Mouse (Mus musculus) forelimb bud, embryonic 11.5 days (tissue): ENCODE data around the gene Ankrd13c.
A peak's percentile ranks its signal among the peaks of the same experiment; 100 is the strongest.

Source experiments
- DNase-seq: peaks from one replicate; pipeline ENCODE4 v3.0.0-alpha.2; 2012; ENCODE audit warnings: low read depth, low spot score

The Ankrd13c gene

DNA sequence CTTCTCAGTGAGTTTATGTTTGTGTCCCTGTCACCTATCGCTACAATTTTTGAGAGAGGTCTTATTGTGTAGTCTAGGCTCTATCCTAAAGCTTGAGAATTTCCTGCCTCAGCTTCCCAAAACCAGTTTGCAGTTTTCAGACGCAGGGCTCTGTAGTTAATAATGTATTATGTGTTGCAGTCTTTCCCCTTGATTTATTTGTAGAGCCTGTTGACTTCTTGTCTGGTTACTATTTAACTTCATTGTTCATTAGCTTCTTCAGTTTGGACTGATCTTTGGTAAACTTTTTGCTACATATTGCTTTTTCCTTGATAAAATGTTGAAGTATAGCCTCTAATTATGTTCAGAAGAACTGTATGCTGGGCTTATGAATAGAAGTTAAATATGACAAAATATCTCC, 5.7 kb downstream of the Ankrd13c start:
- DNase-seq = no peak

DNA sequence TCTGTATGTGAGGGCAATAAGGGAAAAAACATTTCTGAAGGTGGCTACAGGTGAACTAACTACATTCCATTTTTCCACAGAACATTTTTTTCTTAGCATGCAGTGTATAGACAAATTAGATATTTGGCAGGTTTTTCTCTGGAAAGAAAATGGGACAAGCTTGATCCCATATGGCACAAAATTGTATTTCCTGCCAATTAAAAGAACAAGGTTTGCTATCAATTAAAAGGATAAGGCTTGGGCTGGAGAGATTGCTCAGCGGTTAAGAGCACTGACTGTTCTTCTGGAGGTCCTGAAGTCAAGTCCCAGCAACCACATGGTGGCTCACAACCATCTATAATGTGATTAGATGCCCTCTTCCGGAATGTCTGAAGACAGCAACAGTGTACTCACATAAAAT, 8.4 kb downstream of the Ankrd13c start:
- DNase-seq = no peak

GRCm38 (mm10) chr3:157956201-157956600, 9.2 kb downstream of the Ankrd13c start:
- no peak for DNase-seq

DNA sequence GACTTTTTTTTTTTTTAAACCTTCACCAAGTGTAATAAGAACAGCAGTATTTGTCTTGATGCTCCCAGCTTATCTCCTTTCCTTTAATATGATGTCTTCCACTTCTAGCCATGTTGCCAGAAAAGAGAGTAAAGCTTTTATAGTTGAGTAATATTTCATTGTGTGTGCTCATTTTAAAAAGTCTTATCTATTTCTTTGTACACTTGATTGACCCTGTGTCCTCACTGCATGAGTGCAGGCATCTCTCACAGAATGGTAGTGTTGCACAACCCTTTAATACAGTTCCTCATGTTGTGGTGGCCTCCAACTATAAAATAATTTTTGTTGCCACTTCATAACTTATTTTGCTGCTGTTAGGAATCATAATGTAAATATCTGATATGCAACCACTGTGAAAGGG, 10.3 kb downstream of the Ankrd13c start:
- DNase-seq = no peak

DNA sequence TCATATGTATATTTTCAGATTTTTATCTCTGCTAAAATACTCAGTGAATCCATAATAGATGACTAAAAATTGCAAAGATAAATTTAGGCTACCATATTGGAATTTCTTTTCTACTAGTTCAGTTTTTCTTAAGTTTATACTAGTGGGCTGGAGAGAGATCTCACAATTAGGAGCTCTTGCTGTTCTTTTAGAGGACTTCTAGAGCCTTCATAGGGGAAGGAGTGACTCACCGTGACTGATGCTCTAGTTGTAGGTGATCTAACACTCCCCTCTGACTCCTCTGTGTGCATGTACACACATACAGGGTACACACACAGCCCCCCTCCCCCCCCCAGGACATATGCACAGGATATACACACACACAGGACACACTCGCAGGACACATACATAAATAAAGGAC, 24.1 kb downstream of the Ankrd13c start:
- no peak for DNase-seq

- no peak for DNase-seq
These were observed 26.2 kb downstream of the Ankrd13c start for GRCm38 (mm10) chr3:157973236-157973635.

- DNase-seq = no peak
These were observed 32.6 kb downstream of the Ankrd13c start for GRCm38 (mm10) chr3:157979619-157980018.

DNA sequence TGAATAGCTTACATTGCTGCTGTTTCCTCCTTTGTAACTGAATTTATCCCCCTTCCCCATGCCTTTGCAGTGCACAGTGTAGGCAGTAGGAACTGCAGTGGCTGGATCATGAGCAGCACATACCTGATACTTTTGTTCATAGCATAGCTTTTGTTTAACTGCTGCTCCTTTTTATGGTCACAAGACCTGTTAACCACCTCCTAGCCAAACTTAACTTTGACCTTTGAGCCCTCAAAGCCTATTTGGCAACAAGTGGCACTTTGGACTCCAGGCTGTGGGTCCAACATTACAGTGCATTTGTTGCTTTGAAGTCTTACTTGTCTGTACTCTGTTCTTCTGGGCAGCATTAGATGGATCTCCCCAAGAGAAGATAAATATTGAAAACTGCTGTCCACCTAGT, 46.3 kb downstream of the Ankrd13c start:
- DNase-seq = no peak

- no peak for DNase-seq
These were observed 48.7 kb downstream of the Ankrd13c start for GRCm38 (mm10) chr3:157995726-157996125.

DNA sequence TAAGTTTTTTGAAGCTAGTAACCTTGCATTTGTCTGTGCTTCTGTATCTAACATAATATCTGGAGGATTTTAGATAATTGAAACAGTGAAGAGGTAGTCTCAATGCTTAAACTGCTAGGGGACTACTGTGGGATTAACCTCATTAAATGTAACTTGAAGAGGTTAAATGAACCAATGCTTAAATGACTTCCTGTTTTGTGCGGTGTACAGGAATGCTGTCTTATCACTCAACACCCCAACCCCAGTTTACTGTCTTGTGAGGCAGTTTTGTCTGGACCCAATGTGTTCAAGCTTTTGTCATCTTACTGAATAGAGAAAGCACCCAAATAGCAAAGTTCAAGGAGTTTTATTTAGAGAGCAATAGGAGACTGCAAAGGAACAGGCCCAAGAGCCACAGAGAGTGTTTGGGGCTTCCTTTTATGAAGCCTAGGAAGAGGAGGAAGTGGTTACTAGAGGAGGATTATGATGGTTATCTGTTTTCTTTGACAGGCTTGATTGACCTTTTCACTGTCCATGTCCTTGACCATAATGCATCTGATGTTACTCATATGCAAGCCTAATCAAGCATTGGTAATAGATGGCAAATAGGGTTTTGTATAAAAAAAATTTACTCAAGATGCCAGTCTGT, 51.8 kb downstream of the Ankrd13c start:
- no peak for DNase-seq

GRCm38 (mm10) chr3:158008647-158009046, 61.6 kb downstream of the Ankrd13c start:
- DNase-seq = no peak

- DNase-seq = no peak
These were observed 62.8 kb downstream of the Ankrd13c start for GRCm38 (mm10) chr3:158009762-158010320.

DNA sequence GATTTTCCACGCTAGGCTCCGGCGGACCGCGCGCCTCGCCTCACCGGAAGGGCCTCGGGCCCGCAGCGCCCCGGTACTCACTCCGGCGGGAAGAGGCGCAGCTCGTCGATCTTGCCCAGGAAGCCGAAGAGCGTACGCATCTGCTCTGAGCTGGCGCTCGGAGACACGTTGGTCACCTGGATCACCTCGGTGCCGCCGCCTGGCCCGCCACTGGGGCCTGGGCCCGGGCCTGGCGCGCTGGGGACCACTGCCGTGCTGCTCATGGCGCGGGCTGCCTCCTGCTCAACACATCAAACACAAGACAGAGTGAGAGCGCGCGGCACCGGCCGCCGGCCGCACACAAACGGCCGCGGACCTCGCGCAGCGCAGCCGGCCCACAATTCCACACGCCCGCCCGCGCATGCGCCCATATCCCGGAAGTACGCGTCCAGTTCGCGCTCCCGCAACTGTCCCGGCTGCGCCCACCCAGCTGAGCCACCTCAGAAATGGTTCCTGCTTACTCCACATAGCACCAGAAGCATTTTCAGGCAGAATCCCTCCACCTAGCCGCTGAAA, 84.4 kb downstream of the Ankrd13c start:
- DNase-seq = peak; percentile 92

DNA sequence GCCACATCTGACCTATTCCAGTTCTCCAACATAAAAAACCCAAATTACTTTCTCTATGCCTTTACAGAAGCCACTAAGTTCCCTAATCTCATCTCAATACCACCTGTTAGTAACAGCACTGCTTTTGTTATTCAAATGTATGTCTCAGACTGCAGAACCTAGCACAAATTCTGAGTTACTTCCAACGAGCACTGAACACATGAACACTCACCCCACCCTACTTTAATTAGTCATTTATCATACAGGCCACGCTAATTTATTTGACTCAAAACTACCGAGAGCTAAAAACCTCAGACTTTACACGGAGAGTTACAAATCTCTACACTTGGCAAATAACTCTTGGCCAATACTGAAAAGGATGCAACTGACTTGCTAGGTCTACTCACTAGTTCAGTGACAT, 85.1 kb downstream of the Ankrd13c start:
- DNase-seq = no peak

DNA sequence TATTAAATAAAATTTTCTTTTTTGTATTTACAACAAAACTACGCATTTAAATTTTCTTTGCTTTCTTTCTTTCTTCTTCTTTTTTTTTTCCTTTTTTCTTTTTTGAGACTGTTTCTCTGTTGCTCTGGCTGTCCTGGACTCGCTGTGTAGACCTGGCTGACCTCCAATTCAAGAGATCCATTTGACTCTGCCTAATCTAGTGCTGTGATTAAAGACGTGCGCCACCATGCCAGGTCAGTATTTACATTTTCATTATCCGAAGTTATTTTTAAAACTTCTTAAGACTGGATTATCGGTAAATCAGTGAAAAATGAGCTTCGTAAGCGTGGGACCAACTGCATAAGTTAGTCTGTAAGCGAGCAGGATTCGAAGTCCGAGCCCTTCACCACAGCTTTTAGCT, 88.8 kb downstream of the Ankrd13c start:
- DNase-seq = no peak

DNA sequence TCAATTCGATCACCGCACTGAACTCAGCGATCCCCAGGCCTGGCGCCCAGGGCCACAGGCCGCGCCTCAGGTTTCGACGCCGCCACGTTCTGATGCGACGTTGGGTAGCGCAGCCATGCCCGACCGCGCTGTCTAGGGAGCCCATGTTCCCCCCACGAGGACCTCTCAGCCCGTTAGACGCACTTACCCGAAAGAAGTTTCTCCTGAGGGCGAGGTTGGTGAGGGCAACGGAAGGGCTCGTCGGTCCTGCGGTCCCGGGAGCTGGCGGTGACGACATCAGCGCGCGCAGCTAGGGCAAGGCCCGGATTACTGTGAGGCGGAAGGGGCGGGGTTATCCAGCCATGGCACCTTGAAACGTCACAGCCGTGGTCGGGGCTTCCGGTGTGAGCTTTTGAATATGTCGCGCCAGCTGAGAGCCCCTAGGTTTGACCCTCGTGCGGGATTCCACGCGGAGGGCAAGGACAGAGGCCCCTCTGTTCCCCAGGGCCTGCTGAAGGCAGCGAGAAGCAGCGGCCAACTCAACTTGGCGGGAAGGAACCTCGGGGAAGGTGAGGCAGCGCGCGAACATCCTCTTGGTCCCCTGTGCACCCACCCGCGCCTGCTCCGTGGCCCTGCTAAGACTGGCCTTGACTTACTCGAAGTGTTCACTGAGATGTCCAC, 89.4 kb downstream of the Ankrd13c start, which contains the start of the genes Srsf11 and Lrrc40:
Gene Srsf11 (minus strand): TSS at position 311 of the 660 bp plus-strand sequence.
Gene Lrrc40 (plus strand): TSS at position 334 of the 660 bp plus-strand sequence.
- peak; percentile 93 for DNase-seq

DNA sequence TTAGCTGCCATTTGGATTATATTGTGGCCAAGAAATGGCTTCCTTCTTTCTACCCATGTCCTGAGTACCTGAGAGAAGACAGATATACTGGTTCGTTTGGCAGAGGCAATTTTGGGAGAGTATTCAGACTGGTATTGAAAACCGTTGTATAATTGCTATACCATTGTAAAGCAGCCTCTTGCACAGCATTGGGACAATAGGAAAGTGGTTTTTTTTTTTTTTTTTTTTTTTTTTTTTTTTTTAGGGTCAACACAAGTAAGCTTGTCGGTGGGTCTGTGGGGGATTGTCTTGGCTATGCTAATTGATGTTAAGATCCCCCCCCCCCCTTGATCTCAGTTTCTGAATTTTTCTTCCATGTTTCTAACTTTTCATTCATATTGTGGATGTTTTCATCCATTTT, 91.1 kb downstream of the Ankrd13c start:
- DNase-seq = no peak

DNA sequence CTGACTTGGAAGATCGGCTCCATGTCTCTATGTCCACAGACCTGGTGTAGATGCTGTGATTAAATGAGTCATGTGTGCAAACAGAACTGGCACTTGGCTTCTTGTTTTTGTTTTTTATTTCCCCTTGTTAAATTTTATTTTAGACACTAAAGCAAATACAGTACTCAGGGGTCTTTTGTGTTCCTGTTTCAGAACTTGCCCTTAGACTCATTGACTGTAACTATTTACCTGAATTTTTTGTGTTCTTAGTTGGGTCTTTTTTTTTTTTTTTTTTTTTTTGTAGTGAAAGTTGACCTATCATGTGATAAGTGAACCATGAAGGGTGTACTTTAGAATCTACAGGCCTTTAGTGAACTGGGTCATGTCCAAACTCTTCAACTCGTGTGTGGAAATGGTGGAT, 93.7 kb downstream of the Ankrd13c start:
- no peak for DNase-seq

DNA sequence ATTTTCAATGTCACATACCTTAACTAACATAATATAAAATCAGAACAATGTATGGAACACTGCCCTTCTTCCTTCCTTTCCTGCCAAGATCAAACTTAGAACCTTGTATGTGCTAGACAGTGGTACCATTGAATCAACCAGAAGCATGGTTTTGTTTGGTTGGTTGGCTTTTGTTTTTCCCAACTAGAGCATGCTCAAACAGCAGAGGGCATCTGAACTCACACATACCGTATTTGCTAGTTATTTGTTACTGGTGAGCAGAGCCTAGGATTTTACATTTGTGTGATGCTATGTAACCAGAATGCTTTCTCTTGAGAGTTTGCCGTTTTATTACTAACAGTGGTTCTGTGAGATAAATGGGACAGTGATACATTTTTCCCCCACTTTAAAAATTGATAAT, 102.5 kb downstream of the Ankrd13c start:
- no peak for DNase-seq
